Mouse (Mus musculus) heart, adult 11 months (tissue): ENCODE data around the gene Pi16.

Experiments
- DNase-seq: peaks from one replicate; pipeline ENCODE4 v3.0.0; 2022

Pi16 gene

GRCm38 (mm10) chr17:29358928-29359327 is 41.4 kb downstream of the Pi16 start:
- DNase-seq = peak; percentile 86

- DNase-seq = peak; percentile 96
Observed at GRCm38 (mm10) chr17:29360761-29361221, 43.3 kb downstream of the Pi16 start, which contains the start of gene Fgd2. Gene Fgd2 (plus strand): TSS chr17:29360914.

- peak; percentile 95 for DNase-seq
Observed at GRCm38 (mm10) chr17:29361982-29362691, 44.7 kb downstream of the Pi16 start.

GRCm38 (mm10) chr17:29363109-29363508 is 45.6 kb downstream of the Pi16 start:
- DNase-seq = no peak

- no peak for DNase-seq
Observed at GRCm38 (mm10) chr17:29365105-29365621, 47.7 kb downstream of the Pi16 start.

GRCm38 (mm10) chr17:29368726-29369125 is 51.2 kb downstream of the Pi16 start:
- no peak for DNase-seq

GRCm38 (mm10) chr17:29370984-29371723 is 53.7 kb downstream of the Pi16 start:
- peak; percentile 98 for DNase-seq

- no peak for DNase-seq
Observed at GRCm38 (mm10) chr17:29375871-29376270, 58.4 kb downstream of the Pi16 start.

GRCm38 (mm10) chr17:29378056-29378455 is 60.6 kb downstream of the Pi16 start:
- no peak for DNase-seq
